Mouse (Mus musculus): ENCODE results near the gene Sirt3. TPM values are rescaled to one million over a fixed set of nuclear protein-coding genes. Genes with fewer than 3 reads are reported as not detected.
A peak's percentile ranks its signal among the peaks of the same experiment; 100 is the strongest.

Gene Sirt3
- polyA plus RNA-seq, 1 experiment from 2014 or later = 26.1 TPM

DNA sequence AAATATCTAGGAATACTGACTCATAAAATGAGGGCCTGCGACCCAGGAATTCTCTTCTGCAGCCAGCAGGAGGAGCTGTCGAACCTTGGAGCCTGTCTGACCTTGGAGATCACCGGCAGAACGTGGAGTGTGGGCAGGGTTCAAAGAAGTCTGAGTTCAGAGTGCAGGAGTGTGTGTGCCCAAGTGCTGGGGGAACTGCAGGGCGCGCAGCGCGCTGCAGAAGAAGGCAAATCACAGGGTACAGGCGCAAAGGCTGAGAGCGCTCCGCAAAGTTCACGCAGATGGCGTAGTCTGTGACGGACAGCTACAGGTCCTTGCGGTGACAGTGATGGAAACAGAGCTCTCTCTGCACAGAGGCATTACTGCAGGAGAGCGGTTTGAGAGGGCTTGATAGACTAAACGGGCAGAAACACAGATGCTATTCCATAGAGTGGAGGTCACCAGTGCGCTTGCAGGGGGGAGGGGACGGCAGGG lies 26.6 kb upstream of the Sirt3 start:
- Histone ChIP-seq H3K4me3 (peak overlapping the region; percentile 41), H3K4me1 (no peaks in the 10 kb centered on the region; the same call in 1 of the 2 replicates), H3K4me2 (replicated peaks) (peak overlapping the region; percentile 71), H3K9me3 (no peaks in the 10 kb centered on the region), H3K27ac (no peak overlapping the region), H3K9ac (peak overlapping the region; percentile 37; the same call in 1 of the 2 replicates), H3K27me3 (no peaks in the 10 kb centered on the region), H3K36me3 (no peaks in the 10 kb centered on the region)
- under 1% methylated on average over 19 of the region's 19 CpGs for WGBS
- ATAC-seq (ENCODE audit: insufficient number of reproducible peaks, insufficient read depth, low FRiP score, low TSS enrichment) = 0 out of 2 replicates have a peak, but pooled peaks have one; percentile 54

DNA sequence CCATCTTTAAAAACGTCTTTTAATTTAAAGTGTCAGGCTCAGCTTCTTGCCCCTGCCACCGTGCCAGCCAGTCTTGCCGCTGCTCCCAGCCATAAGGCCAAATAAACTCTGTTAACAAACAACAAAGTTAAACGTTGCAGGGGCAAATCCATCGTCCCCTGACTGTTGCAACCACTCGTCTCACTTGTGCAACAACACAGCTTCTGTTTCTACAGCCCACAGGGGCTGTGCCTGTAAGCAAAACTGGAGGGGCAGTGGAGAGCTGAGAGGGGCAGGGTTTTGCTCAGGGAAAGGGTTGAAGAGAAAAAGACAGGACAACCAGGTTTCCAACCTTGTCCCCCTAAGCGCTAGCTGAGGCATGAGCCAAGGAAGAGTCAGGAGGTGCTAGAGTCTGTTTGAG lies 26.1 kb upstream of the Sirt3 start:
- H3K27ac ChIP-seq = no peak overlapping the region
- H3K9me3 ChIP-seq = no peaks in the 10 kb centered on the region
- WGBS = 44% methylated on average over 7 of the region's 7 CpGs
- ATAC-seq (ENCODE audit: insufficient number of reproducible peaks, insufficient read depth, low FRiP score, low TSS enrichment) = no peak
- H3K4me2 ChIP-seq (replicated peaks) = peak overlapping the region; percentile 71
- H3K4me1 ChIP-seq = no peaks in the 10 kb centered on the region; the same call in 1 of the 2 replicates
- H3K4me3 ChIP-seq = peak overlapping the region; percentile 41; the same call in 1 of the 2 replicates
- H3K9ac ChIP-seq = no peak overlapping the region
- H3K36me3 ChIP-seq = no peaks in the 10 kb centered on the region
- H3K27me3 ChIP-seq = no peaks in the 10 kb centered on the region

DNA sequence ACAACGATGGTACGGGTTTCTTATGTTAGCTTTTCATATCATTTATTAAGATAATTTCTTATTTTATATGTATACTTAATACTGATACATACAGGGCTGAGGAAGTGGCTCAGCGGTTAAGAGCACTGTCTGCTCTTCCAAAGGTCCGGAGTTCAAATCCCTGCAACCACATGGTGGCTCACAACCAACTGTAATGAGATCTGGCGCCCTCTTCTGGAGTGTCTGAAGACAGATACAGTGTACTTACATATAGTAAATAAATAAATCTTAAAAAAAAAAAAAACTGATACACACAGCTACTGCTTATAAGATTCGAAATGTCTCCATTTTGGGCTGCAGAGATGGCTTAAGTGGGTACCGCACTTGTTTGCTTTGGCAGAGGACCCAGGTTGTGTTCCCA lies 25.6 kb upstream of the Sirt3 start:
- ATAC-seq (ENCODE audit: insufficient number of reproducible peaks, insufficient read depth, low FRiP score, low TSS enrichment) = no peak
- no peaks in the 10 kb centered on the region for H3K27me3 ChIP-seq

DNA sequence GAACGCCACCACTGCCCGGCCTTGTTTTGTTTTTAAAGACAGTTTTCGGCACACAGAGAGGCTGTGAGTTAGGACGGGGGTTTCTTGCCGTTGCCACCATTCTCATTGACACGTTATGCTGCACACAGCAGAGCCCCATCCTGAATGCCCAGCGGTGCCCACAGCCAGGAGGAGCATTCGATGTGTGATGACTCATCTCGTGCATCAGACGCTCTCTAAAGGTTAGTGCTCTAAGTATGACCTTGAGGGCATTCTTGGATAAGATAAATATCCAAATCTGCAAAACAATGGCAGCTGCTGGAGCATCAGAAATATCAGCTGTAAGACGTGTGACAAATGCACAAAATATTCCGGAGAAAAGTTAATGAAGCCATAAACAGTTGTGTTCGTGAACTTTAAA lies 25.0 kb upstream of the Sirt3 start:
- no peaks in the 10 kb centered on the region for H3K36me3 ChIP-seq
- H3K4me2 ChIP-seq (replicated peaks) = no peak overlapping the region
- ATAC-seq (ENCODE audit: insufficient number of reproducible peaks, insufficient read depth, low FRiP score, low TSS enrichment) = no peak
- no peaks in the 10 kb centered on the region for H3K9me3 ChIP-seq
- no peak overlapping the region for H3K27ac ChIP-seq
- no peaks in the 10 kb centered on the region; the same call in 1 of the 2 replicates for H3K4me1 ChIP-seq
- WGBS = 81% methylated on average over 13 of the region's 13 CpGs
- no peaks in the 10 kb centered on the region for H3K27me3 ChIP-seq
- no peak overlapping the region for H3K4me3 ChIP-seq
- H3K9ac ChIP-seq = no peak overlapping the region

More for the DNA sequence above, 25.6 kb upstream of the Sirt3 start:
- Histone ChIP-seq H3K4me1 (no peaks in the 10 kb centered on the region; the same call in 1 of the 2 replicates), H3K9ac (no peak overlapping the region), H3K27ac (no peak overlapping the region), H3K4me2 (replicated peaks) (no peak overlapping the region), H3K4me3 (no peak overlapping the region), H3K9me3 (no peaks in the 10 kb centered on the region), H3K36me3 (no peaks in the 10 kb centered on the region)
- WGBS = 85% methylated on average over 7 of the region's 7 CpGs

DNA sequence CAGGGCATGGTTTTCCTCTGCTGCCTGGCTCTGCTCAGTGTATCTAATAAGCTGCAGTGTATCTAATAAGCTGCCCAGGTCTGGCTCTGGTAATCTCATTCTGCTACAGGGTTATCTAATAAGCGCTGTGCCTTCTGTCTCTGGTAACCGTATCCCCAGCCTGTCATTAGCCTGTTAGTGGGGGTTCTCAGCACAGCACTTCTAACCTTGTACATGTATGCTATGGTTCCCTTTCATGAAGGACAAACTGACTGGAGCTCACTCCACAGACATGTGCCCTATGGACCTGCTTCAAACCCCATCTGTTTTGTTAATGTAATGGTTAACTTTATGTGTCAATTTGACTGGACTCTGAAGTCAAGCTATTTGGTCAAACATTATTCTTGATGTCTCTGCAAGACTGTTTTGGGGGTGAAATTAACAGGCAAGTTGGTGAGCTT lies 23.6 kb upstream of the Sirt3 start:
- no peak overlapping the region for H3K4me2 ChIP-seq (replicated peaks)
- WGBS = 71% methylated on average over 2 of the region's 2 CpGs
- H3K9me3 ChIP-seq = no peaks in the 10 kb centered on the region
- no peaks in the 10 kb centered on the region for H3K27me3 ChIP-seq
- no peak overlapping the region for H3K27ac ChIP-seq
- no peak for ATAC-seq (ENCODE audit: insufficient number of reproducible peaks, insufficient read depth, low FRiP score, low TSS enrichment)
- peaks cover 2% of the 10 kb centered on the region; the same call in 1 of the 2 replicates for H3K36me3 ChIP-seq
- peaks cover 4% of the 10 kb centered on the region for H3K4me1 ChIP-seq
- H3K4me3 ChIP-seq = no peak overlapping the region
- H3K9ac ChIP-seq = no peak overlapping the region

DNA sequence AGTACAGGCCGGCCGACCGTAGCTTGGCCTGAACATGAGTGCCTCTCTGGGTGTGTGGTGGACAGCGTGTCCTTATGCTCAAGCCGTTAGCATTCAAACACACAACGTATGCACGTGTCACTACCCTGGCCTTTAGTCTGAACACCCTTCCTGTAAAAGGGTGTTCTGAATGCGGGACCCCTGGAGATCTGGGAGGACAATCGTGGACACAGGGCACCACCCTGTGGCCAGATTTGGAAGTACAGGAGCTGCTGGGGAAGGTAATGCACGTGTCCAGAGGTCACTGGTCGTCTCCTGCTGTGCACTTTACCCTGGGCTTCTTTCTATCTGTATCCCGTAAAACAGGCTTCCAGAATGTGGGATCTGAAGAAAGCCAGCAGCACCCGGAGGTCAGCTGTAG lies 21.1 kb upstream of the Sirt3 start:
- WGBS = 22% methylated on average over 13 of the region's 13 CpGs
- Histone ChIP-seq H3K27ac (no peak overlapping the region), H3K4me2 (replicated peaks) (no peak overlapping the region), H3K27me3 (no peaks in the 10 kb centered on the region), H3K9me3 (no peaks in the 10 kb centered on the region), H3K36me3 (peaks cover 20% of the 10 kb centered on the region), H3K9ac (no peak overlapping the region), H3K4me3 (no peak overlapping the region), H3K4me1 (peaks cover 4% of the 10 kb centered on the region)
- ATAC-seq (ENCODE audit: insufficient number of reproducible peaks, insufficient read depth, low FRiP score, low TSS enrichment) = no peak

DNA sequence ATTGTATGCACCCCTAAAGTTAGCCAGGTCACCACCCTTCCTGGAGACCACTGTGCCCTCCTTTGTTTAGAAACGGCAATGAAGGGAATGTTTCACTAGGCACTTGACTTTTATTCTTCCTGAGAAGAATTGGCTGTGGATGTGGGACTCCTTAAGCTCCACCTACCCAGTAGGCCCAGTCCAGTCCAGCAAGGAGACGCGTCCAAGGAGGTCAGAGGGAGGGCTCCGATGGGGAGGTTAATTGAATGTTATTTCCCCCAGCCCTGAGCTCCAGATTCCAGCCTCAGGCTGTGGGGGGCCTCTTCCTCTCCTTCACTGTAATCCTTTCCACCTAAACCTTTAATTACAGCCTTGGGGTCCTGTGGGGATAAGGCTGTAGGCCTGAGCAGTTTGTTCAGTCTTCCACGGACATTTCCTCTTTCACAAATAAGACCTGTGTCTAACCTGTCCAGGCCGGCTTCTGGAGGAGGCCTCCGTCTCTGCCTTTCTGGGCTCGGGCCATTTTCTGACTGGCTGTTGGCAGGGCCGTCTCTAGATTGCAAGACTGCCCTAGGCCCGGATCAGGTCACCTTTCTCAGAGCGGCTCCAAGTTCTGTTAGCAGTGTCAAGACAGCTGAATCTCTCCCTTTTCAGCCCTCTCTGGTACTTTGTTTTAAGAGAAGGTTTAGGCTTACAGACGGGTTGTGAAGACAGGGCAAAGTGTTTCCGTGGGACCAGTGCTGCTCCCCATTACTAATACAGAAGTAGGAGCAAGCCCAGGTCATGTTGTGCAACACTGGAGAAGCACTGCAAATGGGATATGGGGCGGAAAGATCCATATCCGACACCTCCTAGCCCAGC lies 20.1 kb upstream of the Sirt3 start:
- H3K4me3 ChIP-seq = no peak overlapping the region
- H3K9me3 ChIP-seq = no peaks in the 10 kb centered on the region
- peaks cover 29% of the 10 kb centered on the region for H3K36me3 ChIP-seq
- 52% methylated on average over 15 of the region's 15 CpGs for WGBS
- H3K4me2 ChIP-seq (replicated peaks) = no peak overlapping the region
- no peaks in the 10 kb centered on the region for H3K27me3 ChIP-seq
- H3K9ac ChIP-seq = 0 out of 2 replicates have a peak overlapping the region, but pooled peaks have one; percentile 2
- no peak for ATAC-seq (ENCODE audit: insufficient number of reproducible peaks, insufficient read depth, low FRiP score, low TSS enrichment)
- no peak overlapping the region for H3K27ac ChIP-seq
- H3K4me1 ChIP-seq = peaks cover 4% of the 10 kb centered on the region; the same call in 1 of the 2 replicates

DNA sequence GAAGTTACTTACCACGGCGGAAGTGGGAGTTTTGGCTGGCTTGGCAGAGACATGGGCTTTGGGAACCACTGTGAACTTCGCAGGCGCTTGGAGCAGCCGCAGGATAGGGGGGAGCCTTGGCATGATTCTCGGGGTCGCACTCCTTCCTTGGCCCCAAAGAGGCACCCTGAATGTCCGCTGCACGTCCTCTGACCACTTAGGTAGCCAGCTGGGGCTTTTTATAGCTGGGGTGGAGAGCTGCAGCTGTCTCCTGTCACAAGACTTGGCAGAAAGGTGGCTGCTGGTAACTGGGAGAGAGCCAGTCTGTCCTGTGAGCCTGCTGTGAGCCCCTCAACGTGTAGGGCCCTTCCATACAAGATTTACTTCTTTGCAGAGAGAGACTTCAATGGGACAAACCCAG lies 18.1 kb upstream of the Sirt3 start, which contains the start of gene Cox8b:
Cox8b (minus strand) TSS at position 227 of the 400 bp plus-strand sequence.
- Histone ChIP-seq H3K27me3 (no peaks in the 10 kb centered on the region), H3K4me1 (peaks cover 4% of the 10 kb centered on the region; the same call in 1 of the 2 replicates)
- 80% methylated on average over 10 of the region's 10 CpGs for WGBS

DNA sequence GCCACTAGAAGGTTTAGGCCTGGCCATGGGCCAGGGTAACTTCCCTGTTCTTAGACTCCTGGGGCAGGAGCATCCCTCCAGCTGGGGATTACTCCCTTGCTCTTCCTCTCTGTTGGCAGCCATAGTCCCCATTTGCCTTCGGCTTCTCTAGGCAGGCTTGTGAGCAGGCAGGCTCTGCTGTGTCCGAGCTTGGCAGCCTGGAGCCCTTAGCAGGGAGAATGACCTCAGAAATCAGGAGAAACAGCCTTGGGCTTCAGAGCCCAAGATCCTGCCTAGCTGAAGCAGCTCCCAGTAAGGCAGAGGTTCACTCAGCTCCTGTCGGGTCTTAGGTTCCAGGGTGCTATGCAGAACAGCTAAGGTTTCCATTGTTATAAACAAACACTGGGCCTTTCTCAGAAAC lies 17.0 kb upstream of the Sirt3 start:
- no peak overlapping the region for H3K9ac ChIP-seq
- WGBS = 71% methylated on average over 3 of the region's 3 CpGs
- H3K27me3 ChIP-seq = no peaks in the 10 kb centered on the region
- H3K4me3 ChIP-seq = no peak overlapping the region
- no peak overlapping the region for H3K4me2 ChIP-seq (replicated peaks)
- H3K27ac ChIP-seq = no peak overlapping the region
- no peak for ATAC-seq (ENCODE audit: insufficient number of reproducible peaks, insufficient read depth, low FRiP score, low TSS enrichment)
- H3K9me3 ChIP-seq = no peaks in the 10 kb centered on the region
- H3K4me1 ChIP-seq = peaks cover 4% of the 10 kb centered on the region; the same call in 1 of the 2 replicates
- H3K36me3 ChIP-seq = peaks cover 56% of the 10 kb centered on the region

More for the DNA sequence above, 18.1 kb upstream of the Sirt3 start, which contains the start of gene Cox8b:
- no peak within 1 kb of the TSS for H3K4me3 ChIP-seq
- no peak within 1 kb of the TSS for H3K27ac ChIP-seq
- H3K36me3 ChIP-seq = peaks cover 48% of the 10 kb centered on the region
- H3K9me3 ChIP-seq = no peaks in the 10 kb centered on the region
- no peak for ATAC-seq (ENCODE audit: insufficient number of reproducible peaks, insufficient read depth, low FRiP score, low TSS enrichment)
- no peak within 1 kb of the TSS for H3K9ac ChIP-seq
- no peak within 1 kb of the TSS for H3K4me2 ChIP-seq (replicated peaks)

DNA sequence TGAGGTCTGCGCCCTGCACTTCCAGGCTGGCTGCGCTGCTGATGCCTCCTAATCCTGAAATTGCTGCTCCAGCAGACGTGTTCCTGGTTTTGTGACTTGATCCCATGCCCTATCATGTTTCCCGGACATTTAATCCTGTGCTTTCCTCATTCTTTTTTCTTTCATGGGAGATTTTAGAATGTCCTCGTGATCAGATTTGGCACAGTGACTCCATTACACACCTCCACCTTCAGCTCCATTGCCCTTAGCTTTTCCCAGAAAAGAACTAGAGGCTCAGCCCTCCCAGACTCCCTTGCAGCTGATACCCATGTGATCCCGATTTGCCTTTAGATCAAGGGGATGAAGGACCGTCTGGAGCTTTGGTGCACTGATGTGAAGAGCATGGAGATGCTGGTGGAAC lies 15.8 kb upstream of the Sirt3 start:
- no peaks in the 10 kb centered on the region for H3K27me3 ChIP-seq
- peaks cover 68% of the 10 kb centered on the region for H3K36me3 ChIP-seq
- no peak overlapping the region for H3K4me2 ChIP-seq (replicated peaks)
- no peak for ATAC-seq (ENCODE audit: insufficient number of reproducible peaks, insufficient read depth, low FRiP score, low TSS enrichment)
- H3K9me3 ChIP-seq = no peaks in the 10 kb centered on the region
- peaks cover 4% of the 10 kb centered on the region; the same call in 1 of the 2 replicates for H3K4me1 ChIP-seq
- 77% methylated on average over 7 of the region's 7 CpGs for WGBS
- H3K27ac ChIP-seq = no peak overlapping the region
- no peak overlapping the region for H3K4me3 ChIP-seq
- no peak overlapping the region for H3K9ac ChIP-seq

DNA sequence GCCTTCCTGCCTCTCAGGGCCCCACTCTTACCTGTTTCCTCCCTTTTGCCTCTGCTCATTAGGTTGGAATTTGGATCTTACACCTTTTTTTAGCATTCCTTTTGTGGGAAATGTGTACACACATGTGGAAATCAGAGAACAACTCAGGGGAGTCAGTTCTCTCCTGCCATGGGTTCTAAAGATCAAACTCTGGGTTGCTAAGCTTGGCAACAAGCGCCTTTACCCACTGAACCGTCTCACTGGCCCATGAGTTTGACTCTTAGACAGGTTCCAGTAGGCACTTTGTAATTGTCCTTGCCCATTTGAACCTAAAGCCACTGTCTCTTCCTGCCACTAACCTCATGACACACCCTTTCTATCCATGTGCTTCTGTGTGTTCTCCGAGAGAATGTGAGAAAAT lies 12.5 kb upstream of the Sirt3 start:
- H3K4me2 ChIP-seq (replicated peaks) = no peak overlapping the region
- H3K4me3 ChIP-seq = no peak overlapping the region
- no peak for ATAC-seq (ENCODE audit: insufficient number of reproducible peaks, insufficient read depth, low FRiP score, low TSS enrichment)
- H3K4me1 ChIP-seq = no peaks in the 10 kb centered on the region
- peaks cover 81% of the 10 kb centered on the region for H3K36me3 ChIP-seq
- 92% methylated on average over 3 of the region's 3 CpGs for WGBS
- no peak overlapping the region for H3K27ac ChIP-seq
- no peaks in the 10 kb centered on the region for H3K9me3 ChIP-seq
- H3K27me3 ChIP-seq = no peaks in the 10 kb centered on the region
- no peak overlapping the region for H3K9ac ChIP-seq

DNA sequence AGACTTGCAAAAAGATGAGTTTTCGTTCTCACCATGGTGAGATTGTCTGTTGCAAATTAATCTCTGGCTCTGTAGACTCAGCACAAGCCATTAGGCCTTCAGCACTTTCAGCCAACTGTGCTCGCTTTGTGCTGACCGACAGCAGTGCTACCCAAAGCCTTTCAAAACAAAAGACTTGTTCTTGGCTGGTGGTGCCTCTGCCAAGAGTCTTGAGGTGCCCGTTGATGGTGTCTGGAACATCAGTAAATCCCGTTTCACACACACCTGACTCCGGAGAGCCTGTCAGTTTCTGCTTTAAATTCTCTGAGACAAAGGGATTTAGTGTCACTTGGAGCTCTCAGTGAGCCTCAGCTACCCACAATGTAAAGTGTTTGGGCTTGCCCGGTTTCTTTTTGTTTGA lies 11.9 kb upstream of the Sirt3 start:
- 87% methylated on average over 7 of the region's 7 CpGs for WGBS
- peaks cover 81% of the 10 kb centered on the region for H3K36me3 ChIP-seq
- ATAC-seq (ENCODE audit: insufficient number of reproducible peaks, insufficient read depth, low FRiP score, low TSS enrichment) = no peak

More for the DNA sequence above, 11.9 kb upstream of the Sirt3 start:
- Histone ChIP-seq H3K9ac (no peak overlapping the region), H3K27me3 (no peaks in the 10 kb centered on the region), H3K9me3 (no peaks in the 10 kb centered on the region), H3K4me2 (replicated peaks) (no peak overlapping the region), H3K4me1 (no peaks in the 10 kb centered on the region), H3K27ac (no peak overlapping the region), H3K4me3 (no peak overlapping the region)

All from embryonic facial prominence, embryonic 12.5 days (tissue).